Mouse (Mus musculus): Measurements from ENCODE around the gene Scfd1. TPM values are rescaled to one million over a fixed set of nuclear protein-coding genes. Genes with fewer than 3 reads are reported as not detected.

Gene Scfd1
- polyA plus RNA-seq, 1 experiment = 3.6 TPM

DNA sequence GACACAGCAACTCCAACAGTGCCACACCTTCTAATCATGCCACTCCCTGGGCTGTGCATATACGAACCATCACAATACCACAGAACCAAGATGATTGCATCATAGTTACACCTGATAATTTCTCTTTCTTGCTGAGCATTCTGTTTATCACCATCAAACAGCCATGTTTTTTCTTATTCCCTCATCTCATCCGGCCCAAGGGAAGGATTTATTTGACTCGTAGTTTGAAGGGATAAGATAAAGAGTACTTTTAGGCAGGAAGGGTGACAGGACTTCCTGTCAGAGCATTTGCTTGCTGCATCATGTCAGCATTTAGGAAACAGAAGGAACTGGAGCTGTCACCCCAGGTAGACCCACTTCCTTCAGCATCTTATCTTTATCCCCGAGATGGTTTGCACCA lies 34.1 kb downstream of the Scfd1 start:
- no peak for TF ChIP-seq CTCF (IDR thresholded peaks at IDR 0.05; ENCODE audit: extremely low read depth, insufficient read depth, insufficient read length, insufficient replicate concordance)
- no peak for TF ChIP-seq POLR2A (IDR thresholded peaks at IDR 0.05; ENCODE audit: low read depth, low read length)
- Histone ChIP-seq H3K36me3 (ENCODE audit: control insufficient read depth, insufficient read depth, low read length) (peaks cover 16% of the 10 kb centered on the region), H3K27me3 (ENCODE audit: control insufficient read depth, insufficient read depth, low read length) (no peaks in the 10 kb centered on the region), H3K4me1 (ENCODE audit: control insufficient read depth, insufficient read depth, insufficient read length) (no peaks in the 10 kb centered on the region), H3K4me3 (ENCODE audit: extremely low read depth, insufficient read depth, insufficient read length) (no peak overlapping the region), H3K27ac (ENCODE audit: insufficient read depth, low read length) (no peak overlapping the region)
- no peak for DNase-seq (ENCODE audit: low read depth in 1 of 2, low spot score in 2 of 2)
- 59% methylated on average over 4 of the region's 4 CpGs for WGBS

DNA sequence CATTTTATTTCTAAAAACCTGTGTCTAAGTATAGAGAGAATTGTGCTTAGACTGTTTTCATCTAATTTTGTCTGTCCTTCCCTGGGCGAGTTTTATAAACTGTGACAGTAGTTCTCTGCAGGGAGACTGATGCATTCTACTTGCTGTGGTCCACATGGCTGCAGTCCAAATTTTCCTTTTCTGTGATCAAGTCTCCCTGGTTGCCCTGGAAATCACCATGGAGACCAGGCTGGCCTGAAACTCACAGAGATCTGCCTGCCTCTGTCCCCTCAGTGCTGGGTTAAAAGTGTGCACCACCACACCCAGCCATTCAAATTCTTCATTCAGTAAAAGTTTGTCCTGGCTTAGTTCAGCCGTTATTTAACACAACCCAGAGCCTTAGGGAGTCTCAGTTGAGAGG lies 60.2 kb downstream of the Scfd1 start:
- H3K4me3 ChIP-seq (ENCODE audit: extremely low read depth, insufficient read depth, insufficient read length) = no peak overlapping the region
- peaks cover 30% of the 10 kb centered on the region for H3K36me3 ChIP-seq (ENCODE audit: control insufficient read depth, insufficient read depth, low read length)
- H3K4me1 ChIP-seq (ENCODE audit: control insufficient read depth, insufficient read depth, insufficient read length) = no peaks in the 10 kb centered on the region
- no peak overlapping the region for H3K27ac ChIP-seq (ENCODE audit: insufficient read depth, low read length)
- TF ChIP-seq CTCF (IDR thresholded peaks at IDR 0.05; ENCODE audit: extremely low read depth, insufficient read depth, insufficient read length, insufficient replicate concordance) = no peak
- no peak for TF ChIP-seq POLR2A (IDR thresholded peaks at IDR 0.05; ENCODE audit: low read depth, low read length)
- WGBS = 98% methylated on average over 2 of the region's 2 CpGs
- DNase-seq (ENCODE audit: low read depth in 1 of 2, low spot score in 2 of 2) = no peak
- H3K27me3 ChIP-seq (ENCODE audit: control insufficient read depth, insufficient read depth, low read length) = no peaks in the 10 kb centered on the region

DNA sequence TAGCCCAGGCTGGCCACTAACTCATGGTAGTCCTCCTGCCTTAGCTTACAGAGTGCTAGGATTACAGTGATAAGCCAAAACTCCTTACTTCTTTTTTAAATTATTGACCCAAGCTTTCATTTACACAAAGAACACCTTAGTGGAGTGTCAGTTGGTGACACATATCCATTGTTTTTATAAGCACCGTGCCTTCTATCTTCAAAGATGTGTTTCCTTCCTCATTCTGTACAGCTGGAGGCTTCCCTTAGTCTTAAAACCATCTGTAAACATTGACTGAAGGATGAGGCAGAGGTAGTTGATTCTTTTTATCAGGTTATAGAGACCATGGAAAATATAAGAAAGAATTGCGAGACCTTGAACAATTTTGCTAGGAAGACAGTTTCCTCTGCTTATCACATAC lies 61.0 kb downstream of the Scfd1 start:
- Histone ChIP-seq H3K27me3 (ENCODE audit: control insufficient read depth, insufficient read depth, low read length) (no peaks in the 10 kb centered on the region), H3K4me1 (ENCODE audit: control insufficient read depth, insufficient read depth, insufficient read length) (no peaks in the 10 kb centered on the region), H3K27ac (ENCODE audit: insufficient read depth, low read length) (no peak overlapping the region), H3K4me3 (ENCODE audit: extremely low read depth, insufficient read depth, insufficient read length) (no peak overlapping the region), H3K36me3 (ENCODE audit: control insufficient read depth, insufficient read depth, low read length) (peaks cover 26% of the 10 kb centered on the region)
- no peak for TF ChIP-seq POLR2A (IDR thresholded peaks at IDR 0.05; ENCODE audit: low read depth, low read length)
- no peak for DNase-seq (ENCODE audit: low read depth in 1 of 2, low spot score in 2 of 2)
- 59% methylated on average over 2 of the region's 2 CpGs for WGBS

DNA sequence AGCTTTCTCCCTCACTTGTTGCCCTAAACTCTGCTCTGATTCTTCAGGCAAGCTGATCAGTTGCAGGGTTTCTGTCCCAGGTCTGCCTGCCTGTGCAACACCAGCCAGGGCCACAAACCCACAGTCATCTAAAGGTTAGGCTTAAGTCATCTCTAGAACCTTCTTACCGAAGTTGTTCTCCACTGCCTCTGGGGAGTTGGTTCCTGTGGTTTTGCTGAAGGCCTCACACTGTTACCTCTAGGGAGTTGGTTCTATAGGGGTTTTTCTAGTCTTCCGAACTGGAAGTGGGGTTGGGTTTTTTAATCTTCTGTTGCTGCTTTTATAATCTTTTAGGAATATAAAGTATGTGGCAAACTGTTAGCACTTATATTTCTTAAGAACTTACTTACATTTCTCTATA lies 72.0 kb downstream of the Scfd1 start:
- Histone ChIP-seq H3K4me3 (ENCODE audit: extremely low read depth, insufficient read depth, insufficient read length) (no peak overlapping the region), H3K36me3 (ENCODE audit: control insufficient read depth, insufficient read depth, low read length) (peaks cover 24% of the 10 kb centered on the region), H3K4me1 (ENCODE audit: control insufficient read depth, insufficient read depth, insufficient read length) (no peaks in the 10 kb centered on the region), H3K27me3 (ENCODE audit: control insufficient read depth, insufficient read depth, low read length) (no peaks in the 10 kb centered on the region), H3K27ac (ENCODE audit: insufficient read depth, low read length) (no peak overlapping the region)
- TF ChIP-seq POLR2A (IDR thresholded peaks at IDR 0.05; ENCODE audit: low read depth, low read length) = no peak
- no peak for TF ChIP-seq CTCF (IDR thresholded peaks at IDR 0.05; ENCODE audit: extremely low read depth, insufficient read depth, insufficient read length, insufficient replicate concordance)
- 41% methylated on average over 2 of the region's 2 CpGs for WGBS
- no peak for DNase-seq (ENCODE audit: low read depth in 1 of 2, low spot score in 2 of 2)

DNA sequence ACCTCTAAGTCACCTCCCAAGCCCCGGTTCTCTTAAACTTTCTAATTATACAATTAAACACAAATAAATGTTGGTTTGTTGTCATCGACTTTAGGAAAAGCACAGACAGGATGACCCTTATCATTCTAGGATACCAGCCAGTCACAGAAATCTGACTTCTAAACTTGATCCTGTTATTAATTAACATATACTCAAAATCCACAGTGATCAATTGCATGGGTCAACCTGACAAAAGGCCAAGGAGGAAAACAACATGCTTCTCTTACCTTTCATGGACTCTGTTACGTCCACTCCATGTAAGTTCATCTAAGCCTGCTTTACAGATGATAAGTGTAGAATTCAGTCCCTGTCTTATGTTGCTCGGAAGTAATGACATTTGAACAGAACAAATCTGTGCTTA lies 93.6 kb downstream of the Scfd1 start:
- 90% methylated on average over 4 of the region's 4 CpGs for WGBS
- no peak overlapping the region for H3K4me3 ChIP-seq (ENCODE audit: extremely low read depth, insufficient read depth, insufficient read length)
- H3K36me3 ChIP-seq (ENCODE audit: control insufficient read depth, insufficient read depth, low read length) = no peaks in the 10 kb centered on the region
- H3K4me1 ChIP-seq (ENCODE audit: control insufficient read depth, insufficient read depth, insufficient read length) = no peaks in the 10 kb centered on the region
- H3K27me3 ChIP-seq (ENCODE audit: control insufficient read depth, insufficient read depth, low read length) = no peaks in the 10 kb centered on the region
- no peak overlapping the region for H3K27ac ChIP-seq (ENCODE audit: insufficient read depth, low read length)
- DNase-seq (ENCODE audit: low read depth in 1 of 2, low spot score in 2 of 2) = no peak
- no peak for TF ChIP-seq CTCF (IDR thresholded peaks at IDR 0.05; ENCODE audit: extremely low read depth, insufficient read depth, insufficient read length, insufficient replicate concordance)
- no peak for TF ChIP-seq POLR2A (IDR thresholded peaks at IDR 0.05; ENCODE audit: low read depth, low read length)

DNA sequence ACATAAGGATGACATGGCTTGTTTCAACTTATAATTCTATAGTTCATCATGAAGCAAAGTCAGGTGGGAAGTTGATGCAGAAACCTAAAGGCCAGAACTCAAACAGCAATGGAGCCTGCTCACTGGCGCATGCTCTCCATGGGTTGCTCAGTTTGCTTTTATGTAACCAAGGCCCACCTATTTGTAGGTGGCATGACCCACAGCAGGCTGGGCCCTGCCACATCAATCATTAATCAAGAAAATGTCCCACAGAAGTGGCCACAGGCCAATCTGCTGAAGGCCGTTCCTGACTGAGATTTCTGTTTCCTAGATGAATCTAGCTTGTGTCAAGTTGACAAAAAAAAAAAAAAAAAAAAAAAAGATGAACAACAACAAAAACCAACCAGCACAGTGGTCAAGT lies 103.9 kb downstream of the Scfd1 start:
- DNase-seq (ENCODE audit: low read depth in 1 of 2, low spot score in 2 of 2) = no peak

DNA sequence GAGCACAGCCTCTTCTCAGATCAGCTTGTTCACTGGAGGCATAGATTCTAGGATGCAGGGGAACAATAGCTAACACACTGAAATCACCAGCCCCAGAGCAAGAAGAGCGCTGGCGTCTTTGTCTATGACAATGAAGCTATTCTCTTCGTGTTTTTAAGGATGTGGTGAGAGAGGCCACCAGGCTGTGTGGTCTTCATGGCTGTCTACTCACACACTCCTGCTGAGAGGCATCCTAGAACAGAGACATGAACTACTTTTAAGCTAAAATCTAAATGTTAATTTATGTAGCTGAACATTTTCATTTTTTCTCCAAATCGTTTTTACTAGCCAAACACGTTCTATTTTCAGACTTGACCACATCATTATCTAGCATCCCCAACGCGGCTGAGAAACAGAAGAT lies 114.7 kb downstream of the Scfd1 start:
- TF ChIP-seq POLR2A (IDR thresholded peaks at IDR 0.05; ENCODE audit: low read depth, low read length) = no peak
- TF ChIP-seq CTCF (IDR thresholded peaks at IDR 0.05; ENCODE audit: extremely low read depth, insufficient read depth, insufficient read length, insufficient replicate concordance) = no peak
- H3K27ac ChIP-seq (ENCODE audit: insufficient read depth, low read length) = no peak overlapping the region
- no peaks in the 10 kb centered on the region for H3K4me1 ChIP-seq (ENCODE audit: control insufficient read depth, insufficient read depth, insufficient read length)
- 83% methylated on average over 7 of the region's 7 CpGs for WGBS
- no peaks in the 10 kb centered on the region for H3K27me3 ChIP-seq (ENCODE audit: control insufficient read depth, insufficient read depth, low read length)
- no peak for DNase-seq (ENCODE audit: low read depth in 1 of 2, low spot score in 2 of 2)
- no peaks in the 10 kb centered on the region for H3K36me3 ChIP-seq (ENCODE audit: control insufficient read depth, insufficient read depth, low read length)
- H3K4me3 ChIP-seq (ENCODE audit: extremely low read depth, insufficient read depth, insufficient read length) = no peak overlapping the region

More for the DNA sequence above, 103.9 kb downstream of the Scfd1 start:
- Histone ChIP-seq H3K27me3 (ENCODE audit: control insufficient read depth, insufficient read depth, low read length) (no peaks in the 10 kb centered on the region), H3K36me3 (ENCODE audit: control insufficient read depth, insufficient read depth, low read length) (no peaks in the 10 kb centered on the region), H3K27ac (ENCODE audit: insufficient read depth, low read length) (no peak overlapping the region), H3K4me3 (ENCODE audit: extremely low read depth, insufficient read depth, insufficient read length) (no peak overlapping the region), H3K4me1 (ENCODE audit: control insufficient read depth, insufficient read depth, insufficient read length) (no peaks in the 10 kb centered on the region)
- TF ChIP-seq POLR2A (IDR thresholded peaks at IDR 0.05; ENCODE audit: low read depth, low read length) = no peak
- TF ChIP-seq CTCF (IDR thresholded peaks at IDR 0.05; ENCODE audit: extremely low read depth, insufficient read depth, insufficient read length, insufficient replicate concordance) = no peak
- 93% methylated on average over 2 of the region's 2 CpGs for whole genome bisulfite sequencing
